Mouse (Mus musculus) small intestine, adult 2 months (tissue): ENCODE results near the gene Thap11.

Experiments used
- CTCF ChIP-seq: fragments of 200-500 bp; IDR thresholded peaks from 2 replicates; pipeline ENCODE4 v1.5.1; 2012; ENCODE audit warnings: low read depth, mild to moderate bottlenecking, control low read depth, inconsistent platforms, low read length, moderate library complexity, mixed read lengths; ENCODE audit not compliant: insufficient replicate concordance, insufficient read length; ENCODE audit errors: extremely low read depth
- POLR2A ChIP-seq: fragments of 200-500 bp; IDR thresholded peaks from 2 replicates; pipeline ENCODE4 v1.6.1; 2012; ENCODE audit warnings: low read depth, mild to moderate bottlenecking, control low read depth, inconsistent platforms, low read length, moderate library complexity

- TF ChIP-seq CTCF (no peak), POLR2A (no peak)
Observed at GRCm38 (mm10) chr8:105897801-105898480, 43.0 kb downstream of the Thap11 start.
